Mouse (Mus musculus) adrenal gland, postnatal 36 days (tissue): ENCODE data around the gene Stat3. TPM values are rescaled to one million over a fixed set of nuclear protein-coding genes. Genes with fewer than 3 reads are reported as not detected.

Source experiments
- DNase-seq, 2 experiments: peaks; one replicate each; pipeline ENCODE4 v3.0.0; 2021; ENCODE audit warnings: mixed read lengths in 1 of 2
- long read RNA-seq, 2 experiments: library from polyadenylated mRNA; stranded (forward); transcript quantifications; one replicate each; pipeline ENCODE4 v2.0.0; 2021; ENCODE audit warnings: borderline sequencing depth in 2 of 2
- total RNA-seq, 2 experiments: library from RNA; stranded (reverse); gene quantifications; 2 replicates each; pipeline ENCODE4 v1.2.3; 2021

Stat3 gene
- 100 to 1,000 TPM in 1 of 2 experiments, 10 to 100 TPM in 1; 74.2 to 109 TPM for total RNA-seq
- long read RNA-seq, experiment 1, full-length matches to known transcripts, result 16 of 33 reads
- long read RNA-seq, experiment 1, partial matches to known transcripts, result 9 of 33 reads
- long read RNA-seq, experiment 1, other reads (novel, unspliced or antisense), result 8 of 33 reads
- long read RNA-seq, experiment 2, full-length matches to known transcripts, result 9 of 13 reads
- long read RNA-seq, experiment 2, partial matches to known transcripts, result 0 of 13 reads
- long read RNA-seq, experiment 2, other reads (novel, unspliced or antisense), result 4 of 13 reads

DNA sequence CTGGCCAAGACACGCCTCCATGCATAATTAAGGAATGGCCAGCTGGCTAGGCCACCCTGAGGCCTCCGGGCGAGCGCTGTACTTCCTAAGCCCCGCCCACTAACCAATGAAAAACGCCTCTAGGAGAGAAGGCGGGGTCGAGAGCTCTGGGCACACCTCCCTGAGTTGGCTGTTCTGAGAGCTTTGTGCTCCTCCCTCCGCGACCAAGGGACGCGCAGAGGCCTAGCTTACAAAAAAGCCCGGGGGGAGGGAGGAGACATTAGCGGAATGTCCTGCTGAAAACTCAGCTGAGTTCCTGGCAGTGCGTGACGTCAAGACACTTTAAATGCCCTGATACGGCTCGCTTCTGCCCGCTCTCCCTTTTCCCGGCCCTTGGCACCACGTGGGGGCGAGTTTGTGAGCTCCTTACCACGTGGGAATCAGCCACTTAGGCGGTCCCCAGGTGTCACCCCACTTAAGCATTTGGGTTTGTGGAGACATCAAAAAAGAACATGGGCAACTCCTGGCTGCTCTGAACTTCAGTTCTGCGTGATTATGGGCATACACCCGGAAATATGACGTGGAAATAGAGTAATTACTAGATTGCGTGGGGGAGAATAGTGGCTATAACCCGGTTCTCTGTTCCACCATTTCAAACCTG is at the start of gene Stat3:
Stat3 (minus strand) TSS at position 29 of the 640 bp plus-strand sequence.
- peak; percentile 99 to 100 for DNase-seq

GRCm38 (mm10) chr11:100988674-100989073 is 49.3 kb upstream of the Stat3 start:
- no peak for DNase-seq

DNA sequence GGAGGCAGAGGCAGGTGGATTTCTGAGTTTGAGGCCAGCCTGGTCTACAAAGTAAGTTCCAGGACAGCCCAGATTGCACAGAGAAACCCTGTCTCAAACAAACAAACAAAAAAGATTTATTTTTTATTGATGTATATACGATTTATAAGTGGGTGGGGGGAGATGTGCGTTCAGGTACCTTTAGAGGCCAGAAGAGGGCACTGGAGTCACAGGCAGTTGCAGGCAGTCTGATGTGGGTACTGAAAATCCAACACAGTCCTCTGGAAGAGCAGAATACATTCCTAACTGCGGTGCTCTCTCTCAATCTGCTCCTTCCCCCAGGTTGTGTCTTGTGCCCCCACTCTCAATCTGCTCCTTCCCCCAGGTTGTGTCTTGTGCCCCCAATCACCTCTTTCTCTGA is 46.3 kb upstream of the Stat3 start:
- DNase-seq, result no peak

DNA sequence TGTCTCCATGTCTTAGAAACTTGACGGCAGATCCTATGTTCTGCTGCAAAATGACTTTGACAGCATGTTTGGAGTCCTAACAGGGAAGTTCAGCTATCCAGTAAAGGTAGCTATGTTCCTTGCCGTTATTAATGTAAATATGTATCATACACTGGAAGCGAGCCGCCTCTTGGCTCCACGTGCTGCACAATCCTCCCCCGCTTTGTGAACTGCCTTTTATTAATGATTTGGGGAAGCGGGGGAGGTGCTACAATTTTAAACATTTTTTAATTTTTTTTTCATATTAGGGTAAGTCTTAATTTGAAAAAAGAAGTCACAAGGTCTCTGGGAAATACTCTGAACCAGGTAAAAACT is 44.4 kb upstream of the Stat3 start:
- DNase-seq, result no peak

- DNase-seq, result peak; percentile 86 to 91
These were observed 43.9 kb upstream of the Stat3 start for GRCm38 (mm10) chr11:100983125-100983777.

GRCm38 (mm10) chr11:100982087-100982486 is 42.7 kb upstream of the Stat3 start:
- no peak for DNase-seq

DNA sequence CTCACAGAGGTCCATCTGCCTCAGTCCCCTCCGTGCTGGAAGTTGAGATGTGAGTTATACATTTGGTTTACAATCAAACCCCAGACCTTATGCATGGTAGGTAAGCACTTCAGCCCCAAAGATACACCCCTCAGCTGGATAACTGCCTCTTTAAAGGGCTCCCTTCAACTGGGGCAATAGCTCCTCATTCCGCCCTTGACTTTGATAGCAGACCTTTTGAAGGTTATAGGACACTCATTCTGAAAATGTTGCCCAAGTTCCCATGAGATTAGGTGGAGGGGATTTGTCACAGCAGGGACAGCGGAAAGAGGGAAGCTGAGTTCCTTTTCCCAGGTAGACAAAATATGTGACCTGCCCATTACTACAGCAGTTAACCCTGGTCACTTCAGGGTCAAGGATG is 41.9 kb upstream of the Stat3 start:
- no peak for DNase-seq

GRCm38 (mm10) chr11:100980438-100980837 is 41.1 kb upstream of the Stat3 start:
- DNase-seq, result no peak

DNA sequence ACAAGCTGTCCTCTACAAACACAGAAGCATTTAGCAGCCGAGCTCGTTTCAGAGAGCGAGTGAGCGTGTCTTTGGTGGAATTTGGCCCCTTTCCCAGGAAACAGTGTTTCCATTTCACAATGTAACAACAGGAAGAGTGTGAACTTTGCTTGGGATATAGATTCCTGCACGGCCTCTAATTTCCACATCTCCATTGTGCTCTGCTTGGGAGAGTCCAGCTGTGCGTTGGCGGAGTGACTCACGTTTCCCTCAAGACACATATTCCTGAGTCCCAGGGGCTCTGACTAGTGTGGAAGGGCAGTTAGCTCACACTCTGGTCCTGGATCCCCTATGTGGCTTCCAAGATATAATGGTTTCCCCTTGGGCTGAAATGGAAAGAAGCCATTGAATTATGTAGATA is 40.5 kb upstream of the Stat3 start:
- DNase-seq, result peak; percentile 28 to 40

DNA sequence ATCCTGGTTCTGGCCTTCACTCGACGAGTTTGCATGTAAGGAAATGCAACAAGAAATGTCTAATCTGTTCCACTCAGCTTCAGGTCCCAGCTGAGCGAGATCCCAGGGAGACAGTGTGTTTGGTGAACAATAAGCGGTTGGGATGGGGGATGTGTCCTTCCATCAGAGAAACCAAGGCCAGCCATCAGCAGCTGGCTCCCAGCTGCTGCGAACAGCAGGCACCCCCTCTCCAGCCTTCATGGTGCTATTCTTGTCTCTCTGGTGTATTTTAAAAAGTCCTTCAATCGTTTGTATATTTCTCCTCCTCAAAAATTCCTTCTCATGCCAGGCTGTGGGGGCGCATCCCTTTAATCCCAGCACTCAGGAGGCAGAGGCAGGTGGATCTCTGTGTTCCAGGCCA is 35.9 kb upstream of the Stat3 start:
- DNase-seq, result peak; percentile 43 to 46

DNA sequence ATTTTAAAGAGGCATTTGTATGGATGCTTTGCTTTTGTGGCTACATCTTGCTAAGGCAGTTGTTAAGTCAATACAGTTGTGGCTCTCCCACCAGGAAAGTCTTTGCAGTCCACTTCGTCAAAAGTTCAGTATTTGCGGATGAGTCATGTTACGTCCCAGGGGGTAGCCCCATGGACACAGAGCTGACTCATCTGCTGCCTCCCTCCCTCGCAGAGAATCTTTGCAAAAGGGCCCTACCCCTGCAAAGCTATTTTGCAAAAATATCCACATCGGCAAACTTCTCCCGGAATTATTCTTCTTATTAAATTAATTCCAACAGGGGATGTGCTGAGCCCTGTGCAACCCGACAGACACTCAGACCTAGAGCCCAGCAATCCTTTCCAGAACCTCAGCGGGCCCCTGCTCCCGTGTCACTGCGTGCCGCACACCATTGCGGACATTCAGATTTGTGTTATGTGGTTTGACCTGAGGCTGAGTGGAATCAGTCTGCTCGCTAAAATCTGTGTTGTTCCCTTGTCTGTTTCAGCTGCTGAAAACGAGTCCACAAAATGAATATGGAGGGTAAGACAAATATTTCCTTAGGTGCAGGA is 35.1 kb upstream of the Stat3 start:
- DNase-seq, result peak; percentile 66 to 76

- no peak for DNase-seq
These were observed 33.9 kb upstream of the Stat3 start for GRCm38 (mm10) chr11:100973245-100973644.

DNA sequence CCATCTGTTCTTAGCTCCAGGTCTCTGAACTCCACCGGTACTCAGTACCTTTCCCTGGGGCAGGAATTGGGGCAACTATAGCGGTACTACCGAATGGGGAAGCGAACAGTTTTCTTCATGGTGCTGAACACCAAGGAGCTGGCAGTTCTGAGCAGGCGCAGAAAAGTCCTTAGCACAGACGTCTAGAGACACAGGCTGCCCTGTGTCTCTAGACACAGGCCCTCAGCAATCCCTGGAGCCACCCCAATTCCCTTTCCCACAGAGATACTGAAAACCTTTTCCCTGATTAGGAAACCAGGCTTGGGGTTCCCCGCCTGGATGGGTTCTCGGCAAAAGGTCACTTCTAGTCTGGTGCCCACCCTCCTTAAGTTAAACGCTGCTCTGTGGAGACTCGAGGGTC is 32.1 kb upstream of the Stat3 start:
- DNase-seq, result peak in 1 of 2 experiments; percentile 38

DNA sequence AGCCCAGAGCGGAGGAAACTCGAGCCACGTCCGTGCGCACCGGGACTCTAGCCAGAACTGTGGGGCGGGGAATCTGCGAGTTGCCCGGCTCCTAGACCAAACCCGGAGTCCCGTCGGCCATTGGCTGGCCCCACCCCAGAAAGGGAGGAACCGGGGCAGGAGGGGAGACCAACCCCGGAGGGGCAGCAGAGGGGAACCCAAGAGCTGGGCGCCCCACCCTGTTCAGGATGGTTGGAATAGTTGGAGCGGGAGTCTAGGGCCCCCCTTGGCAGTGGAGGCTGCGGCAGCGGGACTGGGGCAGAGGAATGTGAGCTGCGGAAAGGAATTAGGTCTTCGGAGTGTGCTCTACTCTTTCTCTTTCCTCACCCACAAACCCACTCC is 31.2 kb upstream of the Stat3 start, which contains the start of gene Cavin1:
Cavin1 (minus strand) TSS at position 331 of the 381 bp plus-strand sequence.
- peak; percentile 99 for DNase-seq

DNA sequence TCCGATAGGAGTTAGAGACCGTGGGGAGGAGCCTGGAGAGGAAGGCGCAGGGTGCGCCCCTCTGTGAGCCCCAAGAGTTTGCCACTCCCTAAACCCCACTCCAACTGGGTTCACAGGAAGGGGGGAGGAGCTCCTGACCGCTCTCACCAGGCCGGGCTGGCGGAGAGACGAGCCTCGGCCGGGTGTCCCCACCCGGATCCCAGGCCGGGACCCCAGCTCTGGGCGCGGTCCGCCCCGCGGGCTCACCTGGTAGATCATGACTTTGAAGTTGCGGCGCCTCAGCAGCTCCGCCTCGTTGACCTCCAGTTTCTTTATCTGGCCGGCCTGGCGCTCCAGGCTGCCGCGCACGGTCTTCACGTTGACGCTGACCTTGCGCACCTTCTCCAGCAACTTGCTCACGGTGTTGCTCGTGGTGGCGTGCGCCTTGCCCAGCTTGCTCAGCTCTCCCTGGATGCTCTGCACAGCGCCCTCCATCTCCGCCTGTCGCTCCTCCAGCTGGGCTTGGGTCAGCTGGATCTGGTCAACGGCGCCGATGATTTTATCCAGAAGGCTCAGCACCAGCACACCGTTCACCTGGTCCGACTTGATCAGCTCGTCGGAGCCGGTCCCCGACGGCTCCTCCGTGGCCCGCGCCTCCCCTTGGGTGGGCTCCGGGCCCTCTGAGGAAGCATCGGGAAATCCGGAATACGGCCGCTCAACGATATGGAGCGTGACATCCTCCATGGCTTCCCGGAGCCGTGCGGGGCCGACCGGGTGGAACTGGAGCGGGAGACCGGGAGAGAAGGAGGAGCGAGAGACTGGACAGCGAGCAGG is 30.6 kb upstream of the Stat3 start:
- peak; percentile 65 to 81 for DNase-seq

- peak; percentile 50 to 67 for DNase-seq
These were observed 29.9 kb upstream of the Stat3 start for GRCm38 (mm10) chr11:100969189-100969743.

DNA sequence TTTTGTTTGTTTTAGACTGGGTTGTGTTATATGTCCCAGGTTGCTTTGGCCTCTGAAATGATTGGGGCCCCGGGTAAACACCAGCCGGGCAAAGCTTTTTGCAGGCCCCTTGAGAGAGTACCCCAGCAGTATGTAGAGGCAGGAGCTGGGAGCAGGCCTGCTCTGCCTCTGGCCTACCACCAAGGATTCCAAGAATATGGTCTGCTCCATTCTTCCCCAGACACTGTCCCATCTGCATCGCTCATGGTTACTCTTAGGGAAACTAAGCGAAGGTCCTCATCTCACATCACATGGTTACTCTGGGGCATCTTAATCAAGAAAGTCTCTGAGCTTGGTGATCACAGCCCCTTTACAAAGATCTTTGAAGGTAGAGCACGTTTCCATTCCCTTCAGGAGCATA is 29.2 kb upstream of the Stat3 start:
- no peak for DNase-seq

DNA sequence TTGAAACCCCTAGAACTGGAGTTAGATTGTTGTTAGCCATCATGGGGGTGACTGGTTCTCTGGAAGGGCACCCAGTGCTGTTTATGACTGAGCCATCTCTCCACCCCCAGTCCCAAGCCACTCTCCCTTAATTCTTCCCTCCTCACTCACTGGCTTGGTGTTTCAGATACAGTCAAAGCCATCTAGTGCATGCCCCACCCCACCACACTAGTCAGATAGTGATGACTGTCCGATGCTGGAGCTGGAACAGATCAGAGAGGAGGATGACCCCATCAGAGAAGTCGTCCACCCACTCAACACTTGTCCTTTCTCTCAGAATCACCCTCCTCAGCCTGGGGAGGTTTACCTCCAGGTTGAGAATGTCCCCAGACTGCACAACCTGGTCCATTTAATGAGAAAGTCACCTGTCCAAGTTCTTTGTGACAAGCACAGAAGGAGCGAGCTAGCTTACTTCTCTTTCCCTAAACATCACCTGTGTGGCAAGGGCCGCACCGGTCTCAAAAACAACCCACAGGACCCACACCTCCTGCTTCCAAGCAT is 28.6 kb upstream of the Stat3 start:
- DNase-seq, result no peak

- DNase-seq, result no peak
These were observed 28.0 kb upstream of the Stat3 start for GRCm38 (mm10) chr11:100967376-100967775.

DNA sequence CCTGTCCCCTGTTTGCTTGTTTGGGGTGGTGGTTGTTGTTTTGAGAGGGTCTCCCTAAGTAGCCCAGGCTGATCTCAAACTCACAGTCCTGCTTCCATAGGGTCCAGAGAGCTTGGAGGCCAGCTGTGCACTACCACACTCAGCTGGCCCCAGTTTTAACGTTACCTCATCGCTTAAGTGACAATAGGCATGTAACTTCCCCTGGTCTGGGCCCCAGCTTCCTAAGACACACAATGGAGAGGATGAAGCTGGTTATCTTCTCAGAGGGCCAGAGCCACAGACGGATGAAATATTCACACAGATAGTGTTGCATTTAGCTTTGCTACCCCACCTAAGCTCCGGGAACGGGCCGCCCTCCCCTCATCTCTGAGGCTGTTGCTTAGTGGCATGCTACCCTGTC is 26.4 kb upstream of the Stat3 start:
- no peak for DNase-seq

GRCm38 (mm10) chr11:100964901-100965542 is 25.7 kb upstream of the Stat3 start:
- DNase-seq, result no peak
